Mouse (Mus musculus) stomach, embryonic 14.5 days (tissue): ENCODE results near the gene Tmem175. TPM values are rescaled to one million over a fixed set of nuclear protein-coding genes. Genes with fewer than 3 reads are reported as not detected.

ENCODE experiments used
- ATAC-seq: fragments of 200-750 bp; cut with Nextera tagmentation; 2 replicates; pipeline ENCODE4 v1.8.0; 2017; ENCODE audit warnings: low read depth, moderate TSS enrichment; ENCODE audit not compliant: insufficient number of reproducible peaks, insufficient read depth, low FRiP score
- H3K27ac ChIP-seq: fragments of 300-500 bp; sonication (generic); 2 replicates; pipeline ENCODE4 v1.5.1; 2014; ENCODE audit warnings: mild to moderate bottlenecking, low read length, moderate library complexity, mixed read lengths
- H3K27me3 ChIP-seq: fragments of 300-500 bp; sonication (generic); 2 replicates; pipeline ENCODE4 v1.6.1; 2014; ENCODE audit warnings: low read length, control low read depth, mixed read lengths; ENCODE audit not compliant: control insufficient read depth, insufficient read depth
- H3K36me3 ChIP-seq: fragments of 300-500 bp; sonication (generic); 2 replicates; pipeline ENCODE4 v1.6.1; 2014; ENCODE audit warnings: mild to moderate bottlenecking, control low read depth, low read length, moderate library complexity, mixed read lengths; ENCODE audit not compliant: control insufficient read depth, insufficient read depth
- H3K4me1 ChIP-seq: fragments of 300-500 bp; sonication (generic); 2 replicates; pipeline ENCODE4 v1.6.1; 2014; ENCODE audit warnings: low read length, control low read depth, mixed read lengths; ENCODE audit not compliant: control insufficient read depth, insufficient read depth
- H3K4me2 ChIP-seq: fragments of 300-500 bp; sonication (generic); replicated peaks from 2 replicates; pipeline ENCODE4 v1.6.1; 2014; ENCODE audit warnings: low read depth, low read length, control low read depth
- H3K4me3 ChIP-seq: fragments of 300-500 bp; sonication (generic); 2 replicates; pipeline ENCODE4 v1.5.1; 2014; ENCODE audit warnings: low read depth, low read length, control low read depth
- H3K9ac ChIP-seq: fragments of 300-500 bp; sonication (generic); replicated peaks from 2 replicates; pipeline ENCODE4 v1.6.1; 2014; ENCODE audit warnings: low read depth, mild to moderate bottlenecking, control low read depth, low read length, moderate library complexity, mixed read lengths
- H3K9me3 ChIP-seq: fragments of 300-500 bp; sonication (generic); 2 replicates; pipeline ENCODE4 v1.6.1; 2016; ENCODE audit warnings: low read depth, low read length, control low read depth; ENCODE audit not compliant: control insufficient read depth
- WGBS: fragments of 180-500 bp; shearing (Covaris S2); extraction: QIAGEN DNeasy Blood & Tissue Kit; methylation state at CpG from one replicate; pipeline ENCODE4 v1.1.7; 2014; 5-methylcytosine and 5-hydroxymethylcytosine counted together
- polyA plus RNA-seq: library from polyadenylated mRNA; unstranded; fragments of >200 nt; fragmentation: Nextera tagmentation; extraction: Ambion mirVana; gene quantifications from 2 replicates; pipeline ENCODE4 v1.2.1, GENCODE M21; 2014

Gene Tmem175
- polyA plus RNA-seq, 1 experiment from 2014 or later = 35.2 TPM

- H3K9ac ChIP-seq = peak overlapping the region; percentile 81
- H3K9me3 ChIP-seq = no peaks in the 10 kb centered on the region
- H3K4me3 ChIP-seq = peak overlapping the region; percentile 77
- no peaks in the 10 kb centered on the region for H3K36me3 ChIP-seq
- H3K27ac ChIP-seq = peak overlapping the region; percentile 45; the same call in 1 of the 2 replicates
- under 1% methylated on average over 70 of the region's 99 CpGs for WGBS
- ATAC-seq = peak; percentile 35
- H3K4me2 ChIP-seq = peak overlapping the region; percentile 76
- H3K4me1 ChIP-seq = peaks cover 36% of the 10 kb centered on the region; the same call in 1 of the 2 replicates
- no peaks in the 10 kb centered on the region for H3K27me3 ChIP-seq
Observed at GRCm38 (mm10) chr5:108694352-108695261, 65.0 kb downstream of the Tmem175 start.

DNA sequence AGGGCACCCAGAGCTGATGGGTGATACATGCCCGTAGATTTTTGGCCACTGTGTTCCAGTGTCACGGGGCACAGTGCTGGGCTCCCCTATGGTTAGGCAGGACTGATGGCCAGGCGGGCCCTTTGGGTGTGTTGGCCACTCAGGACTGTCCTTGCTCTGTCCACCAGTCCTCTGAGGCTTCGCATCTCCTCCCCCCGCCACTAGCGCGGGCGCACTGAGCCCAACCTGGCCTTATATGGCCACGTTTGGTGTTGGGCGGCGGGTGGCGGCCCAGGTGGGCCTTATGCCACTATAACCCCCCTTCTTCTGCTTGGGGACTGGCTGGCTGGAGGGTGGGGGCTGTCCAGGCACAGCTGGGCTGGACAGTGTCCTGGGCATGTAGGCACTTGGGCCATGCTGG, 66.3 kb downstream of the Tmem175 start:
- no peak overlapping the region for H3K4me3 ChIP-seq
- ATAC-seq = no peak
- H3K27ac ChIP-seq = no peak overlapping the region
- peaks cover 41% of the 10 kb centered on the region; the same call in 1 of the 2 replicates for H3K4me1 ChIP-seq
- no peaks in the 10 kb centered on the region for H3K9me3 ChIP-seq
- no peaks in the 10 kb centered on the region for H3K27me3 ChIP-seq
- H3K36me3 ChIP-seq = no peaks in the 10 kb centered on the region
- H3K9ac ChIP-seq = no peak overlapping the region
- WGBS = 97% methylated on average over 11 of the region's 12 CpGs
- H3K4me2 ChIP-seq = 0 out of 2 replicates have a peak overlapping the region, but pooled peaks have one; percentile 76

DNA sequence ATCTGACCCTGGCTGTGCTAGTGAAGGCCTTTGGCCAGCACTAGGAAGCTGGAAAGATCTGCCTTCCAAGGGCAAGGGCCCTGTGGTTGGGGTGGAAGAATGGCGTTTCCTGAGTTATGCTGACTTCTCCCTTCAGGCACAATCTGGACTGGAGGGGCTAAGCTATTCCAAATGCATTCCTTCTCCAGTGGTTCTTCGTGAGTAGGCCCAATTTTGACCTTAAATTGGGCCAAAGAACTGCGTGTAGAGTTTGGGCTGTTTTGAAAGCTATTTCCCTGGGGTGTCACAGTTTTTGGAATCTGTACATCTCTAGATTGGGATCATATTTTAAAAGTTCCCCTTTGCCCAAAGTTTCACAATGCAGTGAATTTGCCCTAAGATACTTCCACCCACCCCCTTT, 67.0 kb downstream of the Tmem175 start:
- Histone ChIP-seq H3K4me3 (no peak overlapping the region), H3K36me3 (no peaks in the 10 kb centered on the region), H3K27ac (no peak overlapping the region), H3K4me2 (no peak overlapping the region), H3K9ac (no peak overlapping the region; the same call in 1 of the 2 replicates), H3K27me3 (no peaks in the 10 kb centered on the region), H3K4me1 (peaks cover 41% of the 10 kb centered on the region; the same call in 1 of the 2 replicates), H3K9me3 (no peaks in the 10 kb centered on the region)
- ATAC-seq = no peak
- WGBS = 77% methylated on average over 3 of the region's 3 CpGs

DNA sequence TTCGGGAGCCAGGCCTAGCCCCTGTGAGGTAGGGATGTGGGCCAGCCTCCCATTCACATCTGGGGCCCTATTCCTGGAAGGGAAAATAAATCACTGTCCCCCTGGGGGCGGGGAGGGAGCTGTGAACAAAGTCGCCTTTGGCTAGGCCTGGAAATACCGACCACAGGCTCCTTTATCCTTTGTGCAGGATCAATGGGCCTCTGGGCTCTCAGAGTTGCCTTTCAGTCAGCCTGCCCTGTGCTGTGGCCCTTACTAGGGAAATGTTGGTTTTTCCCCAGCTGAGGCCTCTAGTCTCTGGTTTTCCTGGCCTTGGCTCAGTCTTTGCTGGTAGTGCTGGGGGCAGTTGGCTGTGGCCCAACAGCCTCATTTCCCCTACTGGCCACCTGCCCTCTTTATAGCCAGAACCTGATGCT, 67.8 kb downstream of the Tmem175 start:
- WGBS = 22% methylated on average over 4 of the region's 4 CpGs
- Histone ChIP-seq H3K4me3 (no peak overlapping the region), H3K9ac (no peak overlapping the region), H3K27ac (peak overlapping the region; percentile 16; the same call in 1 of the 2 replicates), H3K9me3 (no peaks in the 10 kb centered on the region), H3K36me3 (no peaks in the 10 kb centered on the region), H3K4me2 (no peak overlapping the region), H3K4me1 (peaks cover 41% of the 10 kb centered on the region; the same call in 1 of the 2 replicates), H3K27me3 (no peaks in the 10 kb centered on the region)
- no peak for ATAC-seq

Other genes with a start within 250 kb of the Tmem175 start
- 0.62 TPM in 1 of 2 replicates, not detected in the other for gene Pde6b, start 241.4 kb upstream of the Tmem175 start, polyA plus RNA-seq
- 402 and 448 TPM in 2 replicates for gene Atp5k, start 195.3 kb upstream of the Tmem175 start, polyA plus RNA-seq
- 0.29 and 0.54 TPM in 2 replicates for gene Mfsd7a, start 180.9 kb upstream of the Tmem175 start, polyA plus RNA-seq
- gene Pcgf3, start 168.5 kb upstream of the Tmem175 start, polyA plus RNA-seq = 27.2 and 34.0 TPM in 2 replicates
- 4.2 and 4.7 TPM in 2 replicates for gene Cplx1, start 79.7 kb upstream of the Tmem175 start, polyA plus RNA-seq
- 49.9 and 50.4 TPM in 2 replicates for gene Gak, start within 50 bp of the Tmem175 start, polyA plus RNA-seq
- 13.4 and 18.0 TPM in 2 replicates for gene Idua, start 30.6 kb downstream of the Tmem175 start, polyA plus RNA-seq
- 9.1 and 11.6 TPM in 2 replicates for gene Dgkq, start 39.9 kb downstream of the Tmem175 start, polyA plus RNA-seq
- gene Slc26a1, start 45.8 kb downstream of the Tmem175 start, polyA plus RNA-seq = 1.1 and 1.9 TPM in 2 replicates
- gene Fgfrl1, start 62.6 kb downstream of the Tmem175 start, polyA plus RNA-seq = 13.0 and 17.1 TPM in 2 replicates
- not detected in 2 replicates for gene Rnf212, start 145.2 kb downstream of the Tmem175 start, polyA plus RNA-seq
- not detected in 2 replicates for gene Tmed11, start 165.6 kb downstream of the Tmem175 start, polyA plus RNA-seq
- not detected in 2 replicates for gene Vmn2r8, start 179.1 kb downstream of the Tmem175 start, polyA plus RNA-seq
- gene Vmn2r9, start 222.8 kb downstream of the Tmem175 start, polyA plus RNA-seq = not detected in 2 replicates